Mouse (Mus musculus): ENCODE measurements around the gene 2900026A02Rik. TPM values are rescaled to one million over a fixed set of nuclear protein-coding genes. Genes with fewer than 3 reads are reported as not detected.
A peak's percentile ranks its signal among the peaks of the same experiment; 100 is the strongest.

Gene 2900026A02Rik
- polyA plus RNA-seq, 1 experiment from 2014 or later: 6.9 TPM

GRCm38 (mm10) chr5:113136951-113137487, 84.0 kb downstream of the 2900026A02Rik start:
- H3K9me3 ChIP-seq (ENCODE audit: control insufficient read depth, low read length): peaks cover 3% of the 10 kb centered on the region; the same call in 1 of the 2 replicates
- H3K9ac ChIP-seq (ENCODE audit: low read length): peak overlapping the region; percentile 56
- 59% methylated on average over 13 of the region's 13 CpGs for WGBS
- peaks cover 19% of the 10 kb centered on the region for H3K4me1 ChIP-seq (replicated peaks; ENCODE audit: control insufficient read depth, insufficient read depth, low read length)
- H3K27ac ChIP-seq (ENCODE audit: low read depth): peak overlapping the region; percentile 75; the same call in 1 of the 2 replicates
- peak; percentile 73 for DNase-seq (ENCODE audit: low spot score)
- H3K4me2 ChIP-seq (ENCODE audit: low read length): peak overlapping the region; percentile 96
- H3K27me3 ChIP-seq (replicated peaks; ENCODE audit: control insufficient read depth, insufficient read depth, low read length): peaks cover 6% of the 10 kb centered on the region; the same call in 1 of the 2 replicates
- no peaks in the 10 kb centered on the region for H3K36me3 ChIP-seq (ENCODE audit: control insufficient read depth, insufficient read depth, low read length)
- no peak for ATAC-seq (replicated peaks; ENCODE audit: low FRiP score, low TSS enrichment, low read depth)
- H3K4me3 ChIP-seq (ENCODE audit: low read depth, low read length): peak overlapping the region; percentile 40

GRCm38 (mm10) chr5:113135513-113135912, 85.5 kb downstream of the 2900026A02Rik start:
- peak overlapping the region; percentile 96 for H3K4me2 ChIP-seq (ENCODE audit: low read length)
- peaks cover 6% of the 10 kb centered on the region; the same call in 1 of the 2 replicates for H3K27me3 ChIP-seq (replicated peaks; ENCODE audit: control insufficient read depth, insufficient read depth, low read length)
- 20% methylated on average over 10 of the region's 10 CpGs for WGBS
- ATAC-seq (replicated peaks; ENCODE audit: low FRiP score, low TSS enrichment, low read depth) (no peak), DNase-seq (ENCODE audit: low spot score) (peak; percentile 55)
- H3K9ac ChIP-seq (ENCODE audit: low read length): peak overlapping the region; percentile 27
- peak overlapping the region; percentile 65; the same call in 1 of the 2 replicates for H3K27ac ChIP-seq (ENCODE audit: low read depth)
- peaks cover 20% of the 10 kb centered on the region for H3K4me1 ChIP-seq (replicated peaks; ENCODE audit: control insufficient read depth, insufficient read depth, low read length)
- H3K36me3 ChIP-seq (ENCODE audit: control insufficient read depth, insufficient read depth, low read length): no peaks in the 10 kb centered on the region
- no peaks in the 10 kb centered on the region for H3K9me3 ChIP-seq (ENCODE audit: control insufficient read depth, low read length)
- H3K4me3 ChIP-seq (ENCODE audit: low read depth, low read length): peak overlapping the region; percentile 8; the same call in 1 of the 2 replicates

GRCm38 (mm10) chr5:113133722-113134710, 87.0 kb downstream of the 2900026A02Rik start:
- peak; percentile 57 for DNase-seq (ENCODE audit: low spot score)
- no peaks in the 10 kb centered on the region for H3K36me3 ChIP-seq (ENCODE audit: control insufficient read depth, insufficient read depth, low read length)
- no peak overlapping the region for H3K9ac ChIP-seq (ENCODE audit: low read length)
- H3K9me3 ChIP-seq (ENCODE audit: control insufficient read depth, low read length): no peaks in the 10 kb centered on the region
- H3K4me2 ChIP-seq (ENCODE audit: low read length): no peak overlapping the region
- peaks cover 6% of the 10 kb centered on the region; the same call in 1 of the 2 replicates for H3K27me3 ChIP-seq (replicated peaks; ENCODE audit: control insufficient read depth, insufficient read depth, low read length)
- peak overlapping the region; percentile 89 for H3K27ac ChIP-seq (ENCODE audit: low read depth)
- no peak for ATAC-seq (replicated peaks; ENCODE audit: low FRiP score, low TSS enrichment, low read depth)
- H3K4me3 ChIP-seq (ENCODE audit: low read depth, low read length): no peak overlapping the region
- peaks cover 17% of the 10 kb centered on the region for H3K4me1 ChIP-seq (replicated peaks; ENCODE audit: control insufficient read depth, insufficient read depth, low read length)
- 86% methylated on average over 19 of the region's 19 CpGs for whole genome bisulfite sequencing

- Histone ChIP-seq H3K4me1 (replicated peaks; ENCODE audit: control insufficient read depth, insufficient read depth, low read length) (peaks cover 14% of the 10 kb centered on the region), H3K27ac (ENCODE audit: low read depth) (peak overlapping the region; percentile 89), H3K9ac (ENCODE audit: low read length) (peak overlapping the region; percentile 11; the same call in 1 of the 2 replicates), H3K4me2 (ENCODE audit: low read length) (no peak overlapping the region), H3K4me3 (ENCODE audit: low read depth, low read length) (no peak overlapping the region), H3K27me3 (replicated peaks; ENCODE audit: control insufficient read depth, insufficient read depth, low read length) (peaks cover 6% of the 10 kb centered on the region; the same call in 1 of the 2 replicates), H3K36me3 (ENCODE audit: control insufficient read depth, insufficient read depth, low read length) (no peaks in the 10 kb centered on the region), H3K9me3 (ENCODE audit: control insufficient read depth, low read length) (no peaks in the 10 kb centered on the region)
- WGBS: 40% methylated on average over 9 of the region's 9 CpGs
- DNase-seq (ENCODE audit: low spot score) (peak; percentile 81), ATAC-seq (replicated peaks; ENCODE audit: low FRiP score, low TSS enrichment, low read depth) (peak; percentile 82)
Measured at GRCm38 (mm10) chr5:113133080-113133491, 88.0 kb downstream of the 2900026A02Rik start.

- Histone ChIP-seq H3K4me3 (ENCODE audit: low read depth, low read length) (no peak overlapping the region), H3K4me1 (replicated peaks; ENCODE audit: control insufficient read depth, insufficient read depth, low read length) (peaks cover 9% of the 10 kb centered on the region; the same call in 1 of the 2 replicates), H3K9ac (ENCODE audit: low read length) (peak overlapping the region; percentile 11), H3K36me3 (ENCODE audit: control insufficient read depth, insufficient read depth, low read length) (no peaks in the 10 kb centered on the region), H3K27me3 (replicated peaks; ENCODE audit: control insufficient read depth, insufficient read depth, low read length) (peaks cover 1% of the 10 kb centered on the region; the same call in 1 of the 2 replicates), H3K9me3 (ENCODE audit: control insufficient read depth, low read length) (no peaks in the 10 kb centered on the region), H3K27ac (ENCODE audit: low read depth) (peak overlapping the region; percentile 89), H3K4me2 (ENCODE audit: low read length) (no peak overlapping the region)
- DNase-seq (ENCODE audit: low spot score) (no peak), ATAC-seq (replicated peaks; ENCODE audit: low FRiP score, low TSS enrichment, low read depth) (no peak)
- WGBS: 44% methylated on average over 13 of the region's 13 CpGs
Measured at GRCm38 (mm10) chr5:113132635-113133041, 88.4 kb downstream of the 2900026A02Rik start.

GRCm38 (mm10) chr5:113128426-113128825, 92.6 kb downstream of the 2900026A02Rik start:
- H3K4me2 ChIP-seq (ENCODE audit: low read length): no peak overlapping the region
- no peak overlapping the region for H3K27ac ChIP-seq (ENCODE audit: low read depth)
- H3K9ac ChIP-seq (ENCODE audit: low read length): no peak overlapping the region
- WGBS: 47% methylated on average over 4 of the region's 4 CpGs
- peaks cover 9% of the 10 kb centered on the region; the same call in 1 of the 2 replicates for H3K4me1 ChIP-seq (replicated peaks; ENCODE audit: control insufficient read depth, insufficient read depth, low read length)
- no peaks in the 10 kb centered on the region for H3K36me3 ChIP-seq (ENCODE audit: control insufficient read depth, insufficient read depth, low read length)
- H3K4me3 ChIP-seq (ENCODE audit: low read depth, low read length): no peak overlapping the region
- H3K9me3 ChIP-seq (ENCODE audit: control insufficient read depth, low read length): no peaks in the 10 kb centered on the region
- H3K27me3 ChIP-seq (replicated peaks; ENCODE audit: control insufficient read depth, insufficient read depth, low read length): no peaks in the 10 kb centered on the region
- DNase-seq (ENCODE audit: low spot score) (no peak), ATAC-seq (replicated peaks; ENCODE audit: low FRiP score, low TSS enrichment, low read depth) (no peak)

- WGBS: 94% methylated on average over 12 of the region's 12 CpGs
- no peak for ATAC-seq (replicated peaks; ENCODE audit: low FRiP score, low TSS enrichment, low read depth)
- peaks cover 11% of the 10 kb centered on the region; the same call in 1 of the 2 replicates for H3K4me1 ChIP-seq (replicated peaks; ENCODE audit: control insufficient read depth, insufficient read depth, low read length)
Measured at GRCm38 (mm10) chr5:113126476-113126875, 94.6 kb downstream of the 2900026A02Rik start.

DNA sequence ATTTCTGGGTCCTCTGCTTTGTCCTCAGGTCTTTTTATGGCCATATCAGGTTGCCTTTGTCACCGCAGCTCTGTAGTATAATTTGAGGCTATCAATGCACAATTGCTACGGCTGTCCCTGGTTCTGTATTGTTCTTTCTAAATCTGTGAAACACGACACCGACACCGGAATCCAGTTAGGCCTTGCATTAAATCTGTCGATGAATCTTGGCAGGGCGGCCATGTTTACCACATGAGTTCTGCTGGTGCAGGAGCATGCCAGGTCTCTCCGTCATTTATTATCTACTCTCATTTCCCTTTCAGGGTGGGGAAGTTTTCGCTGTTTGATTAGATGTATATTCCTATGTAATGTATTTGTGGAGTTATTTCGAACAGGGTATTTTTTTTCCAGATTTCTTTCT, 97.3 kb downstream of the 2900026A02Rik start:
- Histone ChIP-seq H3K4me3 (ENCODE audit: low read depth, low read length) (no peak overlapping the region), H3K9me3 (ENCODE audit: control insufficient read depth, low read length) (no peaks in the 10 kb centered on the region), H3K4me1 (replicated peaks; ENCODE audit: control insufficient read depth, insufficient read depth, low read length) (peaks cover 22% of the 10 kb centered on the region), H3K36me3 (ENCODE audit: control insufficient read depth, insufficient read depth, low read length) (no peaks in the 10 kb centered on the region), H3K9ac (ENCODE audit: low read length) (no peak overlapping the region), H3K27ac (ENCODE audit: low read depth) (no peak overlapping the region), H3K4me2 (ENCODE audit: low read length) (no peak overlapping the region), H3K27me3 (replicated peaks; ENCODE audit: control insufficient read depth, insufficient read depth, low read length) (no peaks in the 10 kb centered on the region)
- 67% methylated on average over 10 of the region's 10 CpGs for WGBS
- no peak for ATAC-seq (replicated peaks; ENCODE audit: low FRiP score, low TSS enrichment, low read depth)
- no peak for DNase-seq (ENCODE audit: low spot score)

More at GRCm38 (mm10) chr5:113126476-113126875, 94.6 kb downstream of the 2900026A02Rik start:
- DNase-seq (ENCODE audit: low spot score): no peak
- H3K4me2 ChIP-seq (ENCODE audit: low read length): no peak overlapping the region
- no peak overlapping the region for H3K9ac ChIP-seq (ENCODE audit: low read length)
- no peaks in the 10 kb centered on the region for H3K36me3 ChIP-seq (ENCODE audit: control insufficient read depth, insufficient read depth, low read length)
- no peak overlapping the region for H3K4me3 ChIP-seq (ENCODE audit: low read depth, low read length)
- no peak overlapping the region for H3K27ac ChIP-seq (ENCODE audit: low read depth)
- H3K9me3 ChIP-seq (ENCODE audit: control insufficient read depth, low read length): no peaks in the 10 kb centered on the region
- H3K27me3 ChIP-seq (replicated peaks; ENCODE audit: control insufficient read depth, insufficient read depth, low read length): no peaks in the 10 kb centered on the region

Measured in intestine, embryonic 14.5 days (tissue).